Mouse (Mus musculus) gastrocnemius, postnatal 25 days (tissue): Measurements from ENCODE around the gene Ctsw. TPM values are rescaled to one million over a fixed set of nuclear protein-coding genes. Genes with fewer than 3 reads are reported as not detected.

Source experiments
- DNase-seq: peaks from one replicate; pipeline ENCODE4 v3.0.0; 2022
- total RNA-seq, 2 experiments: library from RNA; stranded (reverse); gene quantifications; 1 replicate in 1 of 2; 2 replicates in 1 of 2; pipeline ENCODE4 v1.2.3; 2021

Gene Ctsw
- total RNA-seq, 2 experiments from 2014 or later: not detected

DNA sequence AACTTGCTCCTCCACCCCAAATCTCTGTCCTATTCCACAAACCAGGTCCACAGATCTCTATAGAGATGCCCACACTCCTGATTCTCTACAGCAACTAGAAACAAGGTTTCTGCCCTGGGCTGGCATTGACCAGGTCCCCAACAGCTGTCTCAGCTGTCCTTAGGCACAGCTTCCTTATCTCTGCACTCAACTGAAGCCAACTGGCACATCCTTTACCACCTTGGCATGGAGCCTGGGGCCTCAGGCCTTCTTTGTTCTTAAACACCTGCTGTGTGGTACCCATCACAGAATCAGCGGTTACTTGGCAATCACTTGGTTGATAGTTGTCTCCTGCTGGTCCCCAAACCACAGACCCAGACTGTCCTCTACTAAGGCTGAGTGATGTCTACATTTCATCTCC, 37.9 kb downstream of the Ctsw start:
- DNase-seq: no peak

DNA sequence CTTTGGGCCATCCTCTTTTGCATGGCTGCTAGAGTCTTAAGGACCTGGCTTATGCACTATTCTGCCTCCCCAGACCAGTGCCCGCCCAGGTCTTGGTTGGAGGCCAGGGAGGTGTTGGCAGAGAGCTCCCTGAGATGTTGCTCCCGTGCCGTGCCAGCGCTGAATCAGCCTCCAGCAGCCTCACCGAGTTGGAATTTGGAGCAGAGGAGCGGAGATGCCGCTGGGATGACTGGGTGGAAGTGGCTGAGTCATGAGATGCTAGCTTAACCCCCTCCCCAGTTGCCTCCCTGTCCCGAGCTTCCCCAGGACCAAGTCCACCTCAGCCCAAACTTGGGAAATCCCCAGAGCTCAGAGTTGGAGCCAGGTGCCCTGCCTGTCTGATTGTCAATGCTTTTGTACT, 38.5 kb downstream of the Ctsw start:
- peak; percentile 80 for DNase-seq

- no peak for DNase-seq
These were observed 39.1 kb downstream of the Ctsw start for GRCm38 (mm10) chr19:5429219-5429618.

DNA sequence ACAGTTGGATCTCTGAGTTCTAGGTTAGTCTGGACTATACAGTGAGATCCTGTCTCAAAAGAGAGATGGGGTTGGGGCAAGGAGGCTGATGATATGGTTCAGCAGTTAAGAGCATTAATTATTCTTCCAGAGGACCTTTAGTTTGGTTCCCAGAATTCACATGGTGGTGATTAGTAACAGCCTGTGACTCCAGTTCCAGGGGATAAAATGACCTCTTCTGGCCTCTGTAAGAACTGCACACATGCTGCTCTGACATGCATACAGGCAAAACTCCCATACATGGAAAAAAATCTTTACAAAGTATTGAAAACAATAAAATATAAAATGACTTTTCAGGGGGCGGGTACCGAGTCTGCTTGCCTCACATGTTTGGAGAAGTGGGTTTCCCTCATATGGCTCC, 40.2 kb downstream of the Ctsw start:
- DNase-seq: no peak

DNA sequence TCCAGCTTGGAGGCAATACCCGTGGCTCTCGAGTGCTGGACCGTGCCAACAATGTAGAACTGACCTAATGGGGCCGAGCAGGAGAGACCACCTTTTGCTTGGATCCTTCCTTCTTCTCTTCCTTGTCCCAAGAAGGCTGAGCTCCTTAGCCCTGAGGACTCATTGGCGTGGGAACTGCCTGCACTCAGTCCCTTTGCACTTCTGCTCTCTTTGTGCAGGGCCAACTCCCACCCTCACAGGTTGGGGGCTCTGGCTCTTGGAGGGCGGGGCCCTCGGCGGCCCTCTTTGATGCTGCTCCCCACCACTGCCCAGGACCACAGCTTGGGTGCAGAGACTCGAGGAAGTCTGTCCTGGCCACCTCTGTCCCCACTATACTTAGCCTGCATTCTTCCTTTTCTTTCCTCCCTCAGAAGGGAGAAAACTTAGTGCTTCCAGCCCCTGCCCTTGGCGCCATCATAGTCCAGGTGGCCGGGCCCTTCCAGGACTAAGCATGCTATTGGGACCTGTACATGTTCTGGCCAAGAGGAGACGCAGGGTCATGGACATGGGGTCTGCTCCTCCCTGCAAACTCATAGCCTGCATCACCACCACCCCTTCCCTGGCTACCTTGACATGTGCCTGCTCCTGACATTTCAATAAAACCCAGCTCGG, 41.5 kb downstream of the Ctsw start:
- DNase-seq: no peak

- DNase-seq: no peak
These were observed 42.3 kb downstream of the Ctsw start for GRCm38 (mm10) chr19:5425906-5426565.

DNA sequence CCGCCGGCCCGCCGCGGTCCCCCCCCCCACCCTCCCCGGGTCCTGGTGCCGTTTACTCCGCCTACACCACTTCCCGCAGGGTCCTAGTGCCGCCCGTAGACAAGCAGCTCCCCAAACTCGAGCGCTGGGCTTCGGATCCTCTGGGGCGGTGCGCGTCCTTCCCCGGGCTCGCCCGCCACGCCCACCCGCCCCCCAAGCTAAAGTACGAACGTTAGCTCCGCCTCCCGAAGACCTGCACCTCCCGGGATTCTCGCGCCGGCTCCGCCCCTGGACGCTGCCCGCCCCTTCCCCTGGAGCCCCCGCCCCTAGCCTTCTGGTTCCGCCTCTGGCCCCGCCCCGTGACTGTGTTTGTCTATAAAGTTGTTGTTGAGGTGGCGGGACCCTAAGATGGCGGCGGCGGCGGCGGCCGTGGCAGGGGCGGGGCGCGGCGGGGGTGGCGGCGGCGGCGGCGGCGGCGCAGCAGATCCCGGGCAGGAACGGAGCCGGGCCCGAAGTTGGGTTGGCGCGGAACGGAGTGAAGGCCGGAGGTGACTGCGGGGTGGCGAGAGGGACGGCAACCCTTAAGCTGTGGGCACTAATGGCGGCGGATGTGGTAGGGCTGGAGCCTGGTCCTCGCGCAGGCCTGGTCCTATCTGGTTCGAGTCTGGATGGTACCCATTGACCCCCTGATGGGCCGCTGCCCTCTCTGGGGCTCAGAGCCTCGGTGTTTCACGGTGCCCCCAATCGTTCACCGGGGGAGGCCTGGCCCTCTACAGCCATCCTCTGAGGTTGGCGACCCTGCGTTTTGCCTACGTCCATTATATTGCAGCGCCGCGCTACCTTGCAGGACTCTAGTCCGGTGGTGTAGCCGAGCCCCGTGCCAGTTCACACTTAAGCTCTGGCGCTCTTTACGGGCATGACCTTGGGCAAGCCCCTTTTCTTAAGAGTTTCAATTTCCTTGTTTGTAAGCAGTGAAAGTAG, 43.2 kb downstream of the Ctsw start, which contains the start of the genes Drap1 and AI837181:
TSS of gene Drap1 (minus strand) at position 198 of the 960 bp plus-strand sequence.
TSS of gene AI837181 (plus strand) at position 363 of the 960 bp plus-strand sequence.
- peak; percentile 96 for DNase-seq

GRCm38 (mm10) chr19:5424092-5424781, 44.1 kb downstream of the Ctsw start:
- peak; percentile 84 for DNase-seq

DNA sequence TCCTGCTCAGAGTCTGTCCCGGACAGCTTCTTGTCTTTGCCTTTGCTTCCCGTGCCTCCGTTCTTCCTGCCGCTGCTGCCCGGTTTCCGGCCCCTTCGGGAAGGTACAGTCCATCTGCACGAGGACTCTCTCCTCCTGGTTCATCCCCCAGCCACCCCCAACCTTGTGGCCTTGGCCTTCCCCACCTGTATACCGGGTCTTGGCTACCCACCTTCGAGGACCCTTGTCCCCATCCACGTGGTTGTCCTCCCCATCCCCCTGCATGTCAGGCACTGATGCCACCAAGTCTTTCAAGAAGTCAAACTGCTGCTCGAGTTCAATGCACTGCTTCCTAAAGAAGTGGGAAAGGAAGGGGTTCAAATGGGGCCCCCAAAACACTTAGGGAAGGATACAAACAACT, 44.7 kb downstream of the Ctsw start:
- no peak for DNase-seq

GRCm38 (mm10) chr19:5422895-5423443, 45.3 kb downstream of the Ctsw start:
- DNase-seq: no peak

- DNase-seq: peak; percentile 53
These were observed 46.0 kb downstream of the Ctsw start for GRCm38 (mm10) chr19:5422267-5422666.

- DNase-seq: no peak
These were observed 46.5 kb downstream of the Ctsw start for GRCm38 (mm10) chr19:5421784-5422183.

GRCm38 (mm10) chr19:5420579-5420978, 47.7 kb downstream of the Ctsw start:
- no peak for DNase-seq

GRCm38 (mm10) chr19:5419630-5420029, 48.7 kb downstream of the Ctsw start:
- no peak for DNase-seq

DNA sequence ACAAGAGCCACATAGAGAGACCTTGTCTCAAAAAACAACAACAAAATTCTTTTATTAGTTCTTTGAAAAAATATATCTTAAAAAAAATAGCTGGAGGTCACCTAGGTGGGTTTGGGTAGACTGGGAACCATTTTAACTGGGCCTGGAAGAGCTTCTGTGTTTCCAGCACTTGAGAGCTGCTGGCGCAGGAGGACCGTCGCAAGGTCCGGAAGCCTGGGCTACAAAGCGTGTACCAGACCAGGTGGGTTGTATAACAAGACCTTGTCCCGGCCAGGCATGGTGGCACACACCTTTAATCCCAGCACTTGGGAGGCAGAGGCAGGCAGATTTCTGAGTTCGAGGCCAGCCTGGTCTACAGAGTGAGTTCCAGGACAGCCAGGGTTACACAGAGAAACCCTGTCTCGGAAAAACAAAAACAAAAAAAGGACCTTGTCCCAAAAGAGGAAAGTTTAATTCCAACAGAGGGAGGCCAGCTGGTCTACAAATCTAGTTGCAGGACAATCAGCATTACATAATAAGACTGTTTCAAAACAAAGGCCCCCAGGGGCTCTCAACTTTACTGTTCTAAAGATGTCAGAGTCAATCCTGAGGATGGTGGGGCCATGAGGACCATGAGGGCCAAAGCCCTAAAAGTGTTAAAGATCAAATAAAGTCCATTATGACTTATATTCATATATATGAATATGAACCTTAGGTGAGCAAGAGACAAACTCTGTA, 49.4 kb downstream of the Ctsw start:
- DNase-seq: no peak

Other genes with a start within 250 kb of the Ctsw start
- 1 to 10 TPM; 5.6 to 6.5 TPM for gene Pacs1, start 195.4 kb downstream of the Ctsw start, total RNA-seq
- 10 to 100 TPM; 65.4 to 69.5 TPM for gene Sf3b2, start 173.1 kb downstream of the Ctsw start, total RNA-seq
- not detected for gene Gal3st3, start 170.2 kb downstream of the Ctsw start, total RNA-seq
- not detected for gene Catsper1, start 132.8 kb downstream of the Ctsw start, total RNA-seq
- gene Cst6, start 118.9 kb downstream of the Ctsw start, total RNA-seq: 10 to 100 TPM; 19.7 to 41.3 TPM
- gene Eif1ad, start 101.8 kb downstream of the Ctsw start, total RNA-seq: 10 to 100 TPM; 12.7 to 13.4 TPM
- 100 to 1,000 TPM; 114 to 122 TPM for gene Banf1, start 101.3 kb downstream of the Ctsw start, total RNA-seq
- 10 to 100 TPM; 29.0 to 36.5 TPM for gene Sart1, start 79.8 kb downstream of the Ctsw start, total RNA-seq
- gene Tsga10ip, start 66.0 kb downstream of the Ctsw start, total RNA-seq: 1 to 10 TPM in 1 of 2 experiments, not detected in 1; 1.2 TPM
- 100 to 1,000 TPM; 473 to 502 TPM for gene Drap1, start 43.5 kb downstream of the Ctsw start, total RNA-seq
- gene AI837181, start 43.4 kb downstream of the Ctsw start, total RNA-seq: 10 to 100 TPM; 32.1 to 33.5 TPM
- not detected for gene Fosl1, start 21.0 kb downstream of the Ctsw start, total RNA-seq
- gene Ccdc85b, start 10.6 kb downstream of the Ctsw start, total RNA-seq: 1 to 10 TPM; 4.5 to 6.6 TPM
- gene Fibp, start 7.9 kb downstream of the Ctsw start, total RNA-seq: 10 to 100 TPM; 36.9 to 38.4 TPM
- gene Efemp2, start 5.4 kb upstream of the Ctsw start, total RNA-seq: 10 to 100 TPM in 1 of 2 experiments, 1 to 10 TPM in 1; 7.8 to 12.2 TPM
- gene Mus81, start 19.9 kb upstream of the Ctsw start, total RNA-seq: 10 to 100 TPM; 20.3 to 21.6 TPM
- gene Cfl1, start 21.9 kb upstream of the Ctsw start, total RNA-seq: 100 to 1,000 TPM in 1 of 2 experiments, 10 to 100 TPM in 1; 83.6 to 106 TPM
- under 1 TPM; 0.64 to 0.88 TPM for gene 1700020D05Rik, start 35.3 kb upstream of the Ctsw start, total RNA-seq
- 1 to 10 TPM; 6.9 to 7.5 TPM for gene Snx32, start 42.0 kb upstream of the Ctsw start, total RNA-seq
- not detected for gene Ovol1, start 92.1 kb upstream of the Ctsw start, total RNA-seq
- 1 to 10 TPM; 1.4 to 1.5 TPM for gene Ap5b1, start 99.5 kb upstream of the Ctsw start, total RNA-seq
- 10 to 100 TPM; 45.2 to 47.1 TPM for gene Rnaseh2c, start 133.4 kb upstream of the Ctsw start, total RNA-seq
- gene Kat5, start 141.7 kb upstream of the Ctsw start, total RNA-seq: 10 to 100 TPM; 15.6 to 15.7 TPM
- 10 to 100 TPM; 12.5 to 13.7 TPM for gene Rela, start 169.0 kb upstream of the Ctsw start, total RNA-seq
- gene Sipa1, start 195.2 kb upstream of the Ctsw start, total RNA-seq: 10 to 100 TPM in 1 of 2 experiments, 1 to 10 TPM in 1; 10.0 to 11.5 TPM
- 10 to 100 TPM in 1 of 2 experiments, 1 to 10 TPM in 1; 8.3 to 10.9 TPM for gene Map3k11, start 220.2 kb upstream of the Ctsw start, total RNA-seq
- 10 to 100 TPM; 13.5 to 13.8 TPM for gene Pcnx3, start 220.4 kb upstream of the Ctsw start, total RNA-seq
- not detected for gene Kcnk7, start 235.9 kb upstream of the Ctsw start, total RNA-seq